Mouse (Mus musculus) limb, embryonic 14.5 days (tissue): ENCODE results near the gene Gdi1. TPM values are rescaled to one million over a fixed set of nuclear protein-coding genes. Genes with fewer than 3 reads are reported as not detected.

ENCODE experiments used
- ATAC-seq: fragments of 200-750 bp; cut with Nextera tagmentation; 2 replicates; pipeline ENCODE4 v1.8.0; 2017; ENCODE audit warnings: low read depth, moderate number of reproducible peaks, moderate TSS enrichment; ENCODE audit not compliant: low FRiP score
- DNase-seq: peaks from one replicate; pipeline ENCODE4 v3.0.0-alpha.2; 2015; ENCODE audit warnings: low spot score
- H3K27ac ChIP-seq: fragments of 300-500 bp; sonication (generic); replicated peaks from 2 replicates; pipeline ENCODE4 v1.5.1; 2014; ENCODE audit warnings: low read depth, mild to moderate bottlenecking, low read length, moderate library complexity, mixed read lengths
- H3K27me3 ChIP-seq: fragments of 300-500 bp; sonication (generic); 2 replicates; pipeline ENCODE4 v1.6.1; 2014; ENCODE audit warnings: low read length, mixed read lengths; ENCODE audit not compliant: control insufficient read depth, insufficient read depth
- H3K36me3 ChIP-seq: fragments of 300-500 bp; sonication (generic); 2 replicates; pipeline ENCODE4 v1.6.1; 2014; ENCODE audit warnings: mild to moderate bottlenecking, low read length, moderate library complexity, mixed read lengths; ENCODE audit not compliant: control insufficient read depth, insufficient read depth
- H3K4me1 ChIP-seq: fragments of 300-500 bp; sonication (generic); 2 replicates; pipeline ENCODE4 v1.6.1; 2014; ENCODE audit warnings: antibody characterized with exemption, low read length, mixed read lengths; ENCODE audit not compliant: control insufficient read depth, insufficient read depth
- H3K4me2 ChIP-seq: fragments of 300-500 bp; sonication (generic); replicated peaks from 2 replicates; pipeline ENCODE4 v1.6.1; 2014; ENCODE audit warnings: low read depth, mild to moderate bottlenecking, low read length, moderate library complexity; ENCODE audit not compliant: severe bottlenecking
- H3K4me3 ChIP-seq: fragments of 300-500 bp; sonication (generic); replicated peaks from 2 replicates; pipeline ENCODE4 v1.5.1; 2014; ENCODE audit warnings: low read length
- H3K9ac ChIP-seq: fragments of 300-500 bp; sonication (generic); 2 replicates; pipeline ENCODE4 v1.6.1; 2014; ENCODE audit warnings: mild to moderate bottlenecking, low read depth, low read length, moderate library complexity; ENCODE audit not compliant: severe bottlenecking
- H3K9me3 ChIP-seq: fragments of 300-500 bp; sonication (generic); 2 replicates; pipeline ENCODE4 v1.6.1; 2016; ENCODE audit warnings: low read length; ENCODE audit not compliant: control insufficient read depth
- POLR2A ChIP-seq: fragments of 200-500 bp; IDR thresholded peaks from 2 replicates; pipeline ENCODE4 v1.8.0; 2012; ENCODE audit warnings: inconsistent platforms, mild to moderate bottlenecking, moderate library complexity, borderline replicate concordance; ENCODE audit not compliant: insufficient read depth, insufficient read length; ENCODE audit errors: extremely low read depth
- WGBS: fragments of 180-500 bp; shearing (Covaris S2); extraction: QIAGEN DNeasy Blood & Tissue Kit; methylation state at CpG from one replicate; pipeline ENCODE4 v1.1.7; 2014; 5-methylcytosine and 5-hydroxymethylcytosine counted together
- polyA plus RNA-seq, 2 experiments: library from polyadenylated mRNA; depleted of rRNA in 1 of 2; stranded (reverse) in 1 of 2; unstranded in 1 of 2; fragments of >200 nt; fragmentation: Nextera tagmentation in 1 of 2; extraction: Ambion mirVana in 1 of 2; gene quantifications; 2 replicates each; pipeline versions ENCODE4 v1.2.1 to v1.2.3; 2012 to 2014

The Gdi1 gene
- polyA plus RNA-seq, 2 experiments: 147 to 604 TPM

- no peaks in the 10 kb centered on the region; the same call in 1 of the 2 replicates for H3K4me1 ChIP-seq
- H3K27ac ChIP-seq: no peak overlapping the region
- WGBS: 79% methylated on average over 3 of the region's 3 CpGs
- no peak for TF ChIP-seq POLR2A
- H3K4me2 ChIP-seq: no peak overlapping the region
- H3K27me3 ChIP-seq: no peaks in the 10 kb centered on the region
- no peak for DNase-seq
- H3K36me3 ChIP-seq: peaks cover 19% of the 10 kb centered on the region
- no peak for ATAC-seq
- H3K9ac ChIP-seq: no peak overlapping the region
- H3K4me3 ChIP-seq: no peak overlapping the region
- H3K9me3 ChIP-seq: no peaks in the 10 kb centered on the region
These were observed 5.1 kb upstream of the Gdi1 start for GRCm38 (mm10) chrX:74299721-74300120.

- TF ChIP-seq POLR2A: no peak
- H3K4me3 ChIP-seq: peak within 1 kb of the TSS; percentile 60
- no peaks in the 10 kb centered on the region for H3K4me1 ChIP-seq
- ATAC-seq (peak; percentile 96), DNase-seq (peak; percentile 87)
- H3K27ac ChIP-seq: peak within 1 kb of the TSS; percentile 58
- H3K36me3 ChIP-seq: peaks cover 25% of the 10 kb centered on the region
- peak within 1 kb of the TSS; percentile 61 for H3K4me2 ChIP-seq
- WGBS: 20% methylated on average over 44 of the region's 59 CpGs
- no peaks in the 10 kb centered on the region for H3K9me3 ChIP-seq
- H3K27me3 ChIP-seq: no peaks in the 10 kb centered on the region
- H3K9ac ChIP-seq: peak within 1 kb of the TSS; percentile 73
These were observed 8.0 kb downstream of the Gdi1 start, which contains the start of gene Fam50a for GRCm38 (mm10) chrX:74312540-74313464. TSS of gene Fam50a (plus strand) at chrX:74313033.

GRCm38 (mm10) chrX:74328725-74329161 lies 23.9 kb downstream of the Gdi1 start, which contains the start of gene Plxna3:
TSS of gene Plxna3 (plus strand) at chrX:74329066.
- 16% methylated on average over 18 of the region's 30 CpGs for WGBS
- Histone ChIP-seq H3K27ac (peak within 1 kb of the TSS; percentile 86), H3K36me3 (peaks cover 10% of the 10 kb centered on the region), H3K9ac (peak within 1 kb of the TSS; percentile 65), H3K4me1 (no peaks in the 10 kb centered on the region; the same call in 1 of the 2 replicates), H3K4me3 (peak within 1 kb of the TSS; percentile 48), H3K27me3 (no peaks in the 10 kb centered on the region), H3K4me2 (peak within 1 kb of the TSS; percentile 65), H3K9me3 (no peaks in the 10 kb centered on the region)
- TF ChIP-seq POLR2A: no peak
- DNase-seq (peak; percentile 64), ATAC-seq (peak; percentile 93)

- no peak overlapping the region for H3K27ac ChIP-seq
- H3K4me1 ChIP-seq: no peaks in the 10 kb centered on the region; the same call in 1 of the 2 replicates
- no peak for DNase-seq
- H3K36me3 ChIP-seq: peaks cover 10% of the 10 kb centered on the region
- H3K9me3 ChIP-seq: no peaks in the 10 kb centered on the region
- no peaks in the 10 kb centered on the region for H3K27me3 ChIP-seq
- WGBS: 23% methylated on average over 7 of the region's 10 CpGs
- TF ChIP-seq POLR2A: no peak
- peak overlapping the region; percentile 48 for H3K4me3 ChIP-seq
- H3K4me2 ChIP-seq: peak overlapping the region; percentile 65
- peak overlapping the region; percentile 65 for H3K9ac ChIP-seq
- peak; percentile 35 for ATAC-seq
These were observed 24.4 kb downstream of the Gdi1 start for GRCm38 (mm10) chrX:74329215-74329671.

GRCm38 (mm10) chrX:74330166-74330930 lies 25.6 kb downstream of the Gdi1 start:
- DNase-seq (peak; percentile 6), ATAC-seq (no peak)
- Histone ChIP-seq H3K36me3 (peaks cover 20% of the 10 kb centered on the region), H3K4me2 (peak overlapping the region; percentile 65), H3K9me3 (no peaks in the 10 kb centered on the region), H3K4me1 (no peaks in the 10 kb centered on the region; the same call in 1 of the 2 replicates), H3K9ac (peak overlapping the region; percentile 65), H3K27me3 (no peaks in the 10 kb centered on the region), H3K4me3 (peak overlapping the region; percentile 48), H3K27ac (no peak overlapping the region)
- TF ChIP-seq POLR2A: no peak
- 53% methylated on average over 2 of the region's 2 CpGs for WGBS
